Mouse (Mus musculus) spleen, adult 12 weeks (tissue): ENCODE measurements around the gene Stra6l.

Source experiments
- DNase-seq: peaks from one replicate; pipeline ENCODE4 v3.0.0; 2022; ENCODE audit warnings: low spot score

The Stra6l gene

GRCm38 (mm10) chr4:45848109-45848824, at the start of gene Stra6l:
Gene Stra6l, plus strand, starts transcription at chr4:45848664.
- no peak for DNase-seq

- DNase-seq: peak; percentile 29
Observed at GRCm38 (mm10) chr4:45798964-45799363, 49.5 kb upstream of the Stra6l start, which contains the start of gene Aldh1b1. Gene Aldh1b1, plus strand, starts transcription at chr4:45799022.

- no peak for DNase-seq
Observed at GRCm38 (mm10) chr4:45799956-45800537, 48.4 kb upstream of the Stra6l start.

GRCm38 (mm10) chr4:45802900-45803299, 45.6 kb upstream of the Stra6l start:
- no peak for DNase-seq

GRCm38 (mm10) chr4:45808034-45808433, 40.4 kb upstream of the Stra6l start:
- DNase-seq: no peak

GRCm38 (mm10) chr4:45811250-45811649, 37.2 kb upstream of the Stra6l start:
- no peak for DNase-seq

- no peak for DNase-seq
Observed at GRCm38 (mm10) chr4:45815542-45815941, 32.9 kb upstream of the Stra6l start.

- no peak for DNase-seq
Observed at GRCm38 (mm10) chr4:45818814-45819207, 29.7 kb upstream of the Stra6l start.

- no peak for DNase-seq
Observed at GRCm38 (mm10) chr4:45819208-45819931, 29.1 kb upstream of the Stra6l start.

- peak; percentile 34 for DNase-seq
Observed at GRCm38 (mm10) chr4:45820074-45820830, 28.2 kb upstream of the Stra6l start.

- DNase-seq: no peak
Observed at GRCm38 (mm10) chr4:45821995-45822394, 26.5 kb upstream of the Stra6l start.

- no peak for DNase-seq
Observed at GRCm38 (mm10) chr4:45822781-45823575, 25.5 kb upstream of the Stra6l start.

GRCm38 (mm10) chr4:45824049-45824760, 24.3 kb upstream of the Stra6l start:
- DNase-seq: no peak

GRCm38 (mm10) chr4:45824761-45825556, 23.5 kb upstream of the Stra6l start:
- no peak for DNase-seq

- no peak for DNase-seq
Observed at GRCm38 (mm10) chr4:45826275-45827040, 22.0 kb upstream of the Stra6l start, which contains the start of gene Igfbpl1. Gene Igfbpl1, minus strand, starts transcription at chr4:45826923.

- DNase-seq: no peak
Observed at GRCm38 (mm10) chr4:45829907-45830759, 18.3 kb upstream of the Stra6l start.

- no peak for DNase-seq
Observed at GRCm38 (mm10) chr4:45831996-45832395, 16.5 kb upstream of the Stra6l start.

GRCm38 (mm10) chr4:45833461-45833860, 15.0 kb upstream of the Stra6l start:
- no peak for DNase-seq
